Mouse (Mus musculus) thymus, postnatal 36 days (tissue): Measurements from ENCODE around the gene Ehmt2.
"Not testable (repeated sequence)": the region's sequence is repeated elsewhere in the genome, so short reads cannot be mapped to it uniquely, and the experiment has no call there.

Experiments used
- DNase-seq, 2 experiments: peaks; one replicate each; pipeline ENCODE4 v3.0.0; 2022; ENCODE audit warnings: mixed read lengths in 2 of 2

Ehmt2 gene

GRCm38 (mm10) chr17:34893072-34893824 is 5.0 kb upstream of the Ehmt2 start:
- DNase-seq = no peak

DNA sequence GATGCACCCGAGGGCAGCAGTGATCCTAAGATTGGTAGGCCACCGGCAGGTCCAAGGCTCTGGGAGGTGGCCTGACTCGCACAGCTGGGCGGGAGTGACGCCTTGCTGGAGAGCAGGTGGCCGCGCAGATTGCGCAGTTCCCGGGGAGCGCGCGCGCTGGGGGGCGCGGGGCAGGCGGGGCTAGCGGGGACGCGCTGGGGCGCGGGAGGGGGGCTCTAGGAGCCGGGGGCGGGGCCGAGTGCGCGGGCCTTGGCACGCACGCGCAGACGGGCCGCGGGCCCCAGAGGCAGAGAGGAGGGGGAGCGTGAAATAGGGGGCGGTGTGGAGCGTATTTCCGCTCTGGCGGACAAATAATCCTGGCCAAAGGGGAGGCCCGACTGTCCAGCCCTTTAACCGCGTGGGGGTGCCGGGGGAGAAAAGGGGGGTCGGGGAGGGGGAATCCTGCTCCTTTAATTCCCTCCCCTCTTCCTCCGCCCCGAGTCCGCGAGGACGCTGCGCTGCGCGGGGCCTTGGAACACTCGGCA is 4.1 kb upstream of the Ehmt2 start:
- peak; percentile 92 for DNase-seq

GRCm38 (mm10) chr17:34894801-34895530 is 3.3 kb upstream of the Ehmt2 start:
- DNase-seq = peak in 1 of 2 experiments; percentile 42

DNA sequence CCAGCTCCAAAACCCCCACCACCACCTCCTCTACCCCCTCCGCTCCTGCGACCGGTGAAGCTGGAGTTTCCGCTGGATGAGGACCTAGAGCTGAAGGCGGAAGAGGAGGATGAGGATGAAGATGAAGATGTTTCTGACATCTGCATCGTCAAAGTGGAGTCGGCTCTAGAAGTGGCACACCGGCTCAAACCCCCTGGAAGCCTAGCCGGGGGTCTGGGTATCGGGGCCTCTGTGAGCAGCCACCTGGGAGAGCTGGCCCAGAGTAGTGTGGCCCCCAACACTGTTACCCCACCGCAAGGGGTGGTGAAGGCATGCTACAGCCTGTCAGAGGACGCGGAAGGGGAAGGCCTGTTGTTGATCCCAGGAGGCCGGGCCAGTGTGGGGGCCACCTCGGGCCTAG is 2.5 kb upstream of the Ehmt2 start:
- no peak for DNase-seq

DNA sequence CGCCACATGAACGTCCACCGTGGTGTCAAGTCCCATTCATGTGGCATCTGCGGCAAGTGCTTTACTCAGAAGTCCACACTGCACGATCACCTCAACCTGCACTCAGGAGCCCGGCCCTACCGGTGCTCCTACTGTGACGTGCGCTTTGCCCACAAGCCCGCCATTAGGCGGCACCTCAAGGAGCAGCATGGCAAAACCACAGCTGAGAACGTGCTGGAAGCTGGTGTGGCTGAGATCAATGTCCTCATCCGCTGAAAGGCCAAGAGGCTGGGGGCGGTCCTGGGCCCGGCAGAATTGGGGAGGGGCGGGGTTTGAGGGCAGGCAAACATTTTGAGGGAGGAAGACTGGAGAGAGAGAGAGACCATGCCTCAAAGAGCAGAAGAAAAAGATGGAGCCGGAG is 1.9 kb upstream of the Ehmt2 start:
- peak; percentile 25 to 50 for DNase-seq

DNA sequence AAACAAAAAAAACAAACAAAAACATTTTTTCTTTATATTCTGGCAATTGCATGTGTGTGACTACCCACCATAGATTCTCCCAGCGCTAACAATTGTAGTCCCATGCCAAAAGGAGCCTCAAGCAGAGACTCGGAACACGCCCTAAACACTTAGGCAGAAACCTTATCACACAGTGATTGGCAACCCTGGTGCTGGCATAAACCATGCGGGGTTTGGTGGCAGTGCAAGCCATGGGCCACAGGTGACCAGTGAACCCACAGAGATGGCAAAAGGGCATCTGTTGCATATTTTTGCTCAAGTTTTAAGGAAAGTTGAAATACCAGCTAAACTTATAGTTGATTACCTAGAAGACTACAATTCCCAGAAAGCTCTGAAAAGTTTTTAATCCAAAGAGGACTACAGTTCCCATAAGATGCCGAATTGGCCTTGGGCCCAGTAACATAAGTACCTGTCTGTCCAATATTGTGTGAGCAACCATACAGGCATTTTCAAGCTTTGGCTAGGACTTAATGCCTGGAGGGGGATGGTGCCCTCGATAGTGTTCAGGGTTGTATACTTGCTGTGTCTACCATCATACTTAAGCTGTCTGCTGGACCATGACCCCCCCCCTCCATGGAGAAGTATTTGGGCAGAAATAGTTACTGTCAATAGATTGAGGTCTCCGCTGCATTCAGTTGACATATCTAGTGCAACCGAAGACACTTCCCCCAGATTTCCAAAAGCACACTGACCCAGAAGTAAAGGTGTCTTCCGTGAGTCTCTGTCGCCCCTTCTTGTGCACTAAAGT is 703 bp upstream of the Ehmt2 start:
- DNase-seq = no peak

GRCm38 (mm10) chr17:34898706-34899052 is 410 bp downstream of the Ehmt2 start:
- DNase-seq = no peak

GRCm38 (mm10) chr17:34899053-34899889 is 1.0 kb downstream of the Ehmt2 start:
- DNase-seq = peak; percentile 60 to 72

DNA sequence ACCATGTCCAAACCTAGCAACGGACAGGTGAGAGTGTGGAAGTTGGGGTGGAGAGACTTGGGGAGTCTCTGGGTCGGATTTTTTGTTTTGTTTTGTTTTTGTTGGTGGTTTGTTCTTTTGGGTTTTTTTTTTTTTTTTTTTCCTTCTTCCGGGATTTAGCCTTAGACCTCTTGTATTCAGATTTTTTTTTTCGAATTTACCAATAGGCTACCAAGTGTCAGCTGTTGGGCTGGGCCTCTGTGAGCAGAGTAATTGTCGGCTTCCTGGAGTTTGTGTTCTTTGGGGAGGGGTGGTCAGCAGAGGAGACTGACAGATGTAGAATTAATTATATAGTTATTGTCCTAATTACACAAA is 1.6 kb downstream of the Ehmt2 start:
- no peak for DNase-seq

DNA sequence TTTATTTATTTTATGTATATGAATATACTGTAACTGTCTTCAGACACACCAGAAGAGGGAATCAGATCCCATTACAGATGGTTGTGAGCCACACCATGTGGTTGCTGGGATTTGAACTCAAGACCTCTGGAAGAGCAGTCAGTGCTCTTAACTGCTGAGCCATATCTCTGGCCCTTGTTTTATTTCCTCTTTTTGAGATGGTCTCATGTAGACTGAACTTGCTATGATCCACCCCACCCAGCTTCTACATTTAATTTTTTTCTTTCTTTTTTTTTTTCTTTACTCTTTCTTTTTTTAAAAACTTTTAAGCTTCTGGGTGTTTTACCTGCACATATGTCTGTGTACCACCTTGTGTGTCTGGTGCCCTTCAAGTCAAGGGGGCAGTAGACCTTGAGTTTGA is 2.6 kb downstream of the Ehmt2 start:
- not testable (repeated sequence) for DNase-seq

DNA sequence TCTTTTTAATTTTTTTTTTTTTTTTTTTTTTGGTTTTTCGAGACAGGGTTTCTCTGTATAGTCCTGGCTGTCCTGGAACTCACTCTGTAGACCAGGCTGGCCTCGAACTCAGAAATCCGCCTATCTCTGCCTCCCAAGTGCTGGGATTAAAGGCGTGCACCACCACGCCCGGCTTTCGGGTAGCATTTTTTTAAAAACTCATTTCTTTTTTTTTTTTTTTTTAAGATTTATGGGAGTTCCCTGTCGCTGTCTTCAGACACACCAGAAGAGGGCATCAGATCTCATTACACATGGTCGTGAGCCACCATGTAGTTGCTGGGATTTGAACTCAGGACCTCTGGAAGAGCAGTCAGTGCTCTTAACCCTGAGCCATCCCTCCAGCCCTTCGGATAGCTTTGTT is 3.7 kb downstream of the Ehmt2 start:
- DNase-seq = not testable (repeated sequence)

DNA sequence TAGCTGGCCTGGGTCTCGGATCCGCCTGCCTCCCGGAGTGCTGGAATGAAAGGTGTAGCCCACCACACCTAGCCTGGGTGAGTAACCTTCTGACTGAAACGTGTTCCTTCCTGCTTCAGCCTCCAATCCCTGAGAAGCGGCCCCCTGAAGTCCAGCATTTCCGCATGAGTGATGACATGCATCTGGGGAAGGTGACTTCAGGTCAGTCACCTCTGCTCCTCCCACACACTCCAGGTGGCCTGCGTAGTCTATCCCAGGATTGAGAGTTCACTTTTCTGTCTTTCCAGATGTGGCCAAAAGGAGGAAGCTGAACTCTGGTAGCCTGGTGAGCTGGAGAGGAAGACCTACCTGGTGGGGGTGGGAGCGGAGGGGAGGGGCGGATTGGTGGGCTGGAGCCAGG is 4.6 kb downstream of the Ehmt2 start:
- no peak for DNase-seq

DNA sequence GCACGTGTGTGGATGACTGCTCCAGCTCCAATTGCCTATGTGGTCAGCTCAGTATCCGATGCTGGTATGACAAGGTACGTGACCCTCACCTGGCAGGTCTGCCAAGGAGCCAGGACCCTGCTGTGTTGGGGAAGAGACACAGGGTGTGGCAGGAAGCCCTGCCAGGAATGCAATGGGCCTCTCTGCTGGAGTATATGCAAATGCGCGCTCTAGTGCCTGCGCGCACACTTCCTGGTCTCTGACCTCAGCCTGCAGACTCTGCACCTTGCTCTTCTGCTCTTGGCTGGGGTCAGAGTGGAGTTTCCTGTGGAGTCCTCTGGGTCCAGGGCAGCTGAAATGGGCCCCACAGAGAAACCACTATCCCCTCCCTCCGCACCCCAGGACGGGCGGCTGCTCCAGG is 12.7 kb downstream of the Ehmt2 start:
- no peak for DNase-seq

GRCm38 (mm10) chr17:34911945-34912351 is 13.7 kb downstream of the Ehmt2 start:
- DNase-seq = peak; percentile 84 to 90

DNA sequence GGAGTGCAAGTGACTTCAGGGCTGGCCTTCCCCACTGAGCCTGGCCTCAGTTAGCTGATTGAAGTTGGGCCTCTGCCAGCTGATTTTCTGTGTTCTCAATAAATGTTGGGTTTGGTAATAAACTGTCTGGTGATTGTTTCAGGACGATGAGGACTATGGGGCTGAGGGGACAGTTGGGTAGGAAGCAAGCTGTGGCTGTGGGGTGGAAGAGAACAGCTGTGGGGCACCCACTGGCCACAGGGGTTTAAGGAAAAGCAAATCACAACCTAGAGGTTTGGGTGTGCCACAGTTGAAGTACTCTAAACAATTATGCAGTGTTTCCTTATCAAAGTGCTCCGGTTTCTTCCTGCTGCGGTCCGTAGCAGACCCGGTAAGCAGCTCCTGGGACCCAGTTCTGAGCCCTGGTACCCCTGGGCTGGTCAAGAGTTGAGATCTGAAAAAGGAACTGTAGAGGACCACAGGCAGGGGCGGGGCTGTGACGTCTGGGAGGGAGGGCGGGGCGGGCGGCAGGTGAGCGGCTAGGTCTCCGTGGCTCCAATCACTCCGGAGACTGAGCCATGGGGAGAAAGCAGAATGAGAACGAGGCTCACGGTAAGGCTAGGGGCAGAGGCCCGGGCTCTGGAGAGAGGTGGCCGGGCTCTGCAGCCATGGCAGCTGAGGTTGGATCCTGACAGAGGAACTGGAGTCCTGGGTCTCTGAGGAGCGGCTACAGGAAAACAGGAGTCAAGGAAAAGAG is 15.8 kb downstream of the Ehmt2 start, which contains the start of gene Slc44a4:
Gene Slc44a4, plus strand, starts transcription at position 537 of the 736 bp plus-strand sequence.
- no peak for DNase-seq

DNA sequence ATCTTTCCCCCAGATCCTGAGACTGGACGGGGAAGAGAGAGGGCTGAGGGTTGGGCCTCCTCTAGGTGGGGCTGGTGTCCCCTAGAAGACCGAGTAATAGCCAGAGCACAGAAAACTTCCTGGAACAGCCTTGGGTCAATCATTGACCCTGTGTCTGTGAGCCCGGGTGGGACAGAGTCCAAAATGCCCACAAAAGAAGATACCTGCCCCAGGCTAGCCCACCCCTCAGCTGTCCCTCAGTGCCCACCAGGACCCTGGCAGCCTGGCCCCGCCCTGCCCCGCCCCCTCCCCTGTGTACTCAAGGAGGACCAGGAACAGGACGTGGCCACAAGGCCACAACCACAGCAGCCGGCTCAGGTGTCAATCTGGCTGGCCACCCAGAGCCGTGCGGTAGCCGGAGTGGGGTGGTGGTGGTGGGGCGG is 17.2 kb downstream of the Ehmt2 start:
- DNase-seq = no peak

GRCm38 (mm10) chr17:34916316-34916715 is 18.0 kb downstream of the Ehmt2 start:
- DNase-seq = no peak

DNA sequence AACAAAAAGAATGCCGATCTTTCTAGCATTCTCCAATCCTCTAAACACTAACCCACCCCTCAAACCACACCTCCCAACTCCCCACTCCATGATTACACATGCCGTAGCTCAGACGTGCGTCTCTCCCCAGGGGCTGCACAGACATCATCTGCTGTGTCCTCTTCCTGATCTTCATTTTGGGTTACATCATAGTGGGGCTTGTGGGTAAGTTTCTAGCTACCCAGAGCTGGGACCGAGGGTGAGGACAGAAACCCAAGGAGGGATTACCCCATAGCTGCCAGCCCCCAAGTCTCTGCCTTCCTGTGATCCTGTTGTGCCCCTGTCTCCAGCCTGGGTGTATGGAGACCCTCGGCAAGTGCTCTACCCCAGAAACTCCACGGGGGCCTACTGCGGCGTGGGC is 18.9 kb downstream of the Ehmt2 start:
- DNase-seq = no peak

- DNase-seq = peak in 1 of 2 experiments; percentile 31
Measured at GRCm38 (mm10) chr17:34922939-34923338, 24.7 kb downstream of the Ehmt2 start.

DNA sequence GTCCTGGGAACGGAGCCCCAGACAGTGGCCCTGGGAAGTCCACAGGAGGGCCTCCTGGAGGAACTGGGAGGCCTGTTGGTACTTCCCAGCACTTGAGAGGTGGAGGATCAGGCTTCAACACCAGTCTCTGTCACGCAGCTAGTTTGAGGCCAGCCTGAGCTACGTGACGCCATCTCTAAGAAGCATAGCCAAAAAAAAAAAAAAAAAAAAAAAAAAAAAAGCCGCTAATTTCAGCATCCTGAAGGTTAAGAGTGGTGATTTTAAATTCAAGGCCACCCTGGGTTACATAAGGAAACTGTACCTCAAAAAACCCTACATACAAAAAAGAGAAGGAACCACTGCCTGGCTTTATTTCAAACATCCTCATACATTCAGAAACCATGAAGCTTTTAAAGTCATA is 26.0 kb downstream of the Ehmt2 start:
- no peak for DNase-seq

DNA sequence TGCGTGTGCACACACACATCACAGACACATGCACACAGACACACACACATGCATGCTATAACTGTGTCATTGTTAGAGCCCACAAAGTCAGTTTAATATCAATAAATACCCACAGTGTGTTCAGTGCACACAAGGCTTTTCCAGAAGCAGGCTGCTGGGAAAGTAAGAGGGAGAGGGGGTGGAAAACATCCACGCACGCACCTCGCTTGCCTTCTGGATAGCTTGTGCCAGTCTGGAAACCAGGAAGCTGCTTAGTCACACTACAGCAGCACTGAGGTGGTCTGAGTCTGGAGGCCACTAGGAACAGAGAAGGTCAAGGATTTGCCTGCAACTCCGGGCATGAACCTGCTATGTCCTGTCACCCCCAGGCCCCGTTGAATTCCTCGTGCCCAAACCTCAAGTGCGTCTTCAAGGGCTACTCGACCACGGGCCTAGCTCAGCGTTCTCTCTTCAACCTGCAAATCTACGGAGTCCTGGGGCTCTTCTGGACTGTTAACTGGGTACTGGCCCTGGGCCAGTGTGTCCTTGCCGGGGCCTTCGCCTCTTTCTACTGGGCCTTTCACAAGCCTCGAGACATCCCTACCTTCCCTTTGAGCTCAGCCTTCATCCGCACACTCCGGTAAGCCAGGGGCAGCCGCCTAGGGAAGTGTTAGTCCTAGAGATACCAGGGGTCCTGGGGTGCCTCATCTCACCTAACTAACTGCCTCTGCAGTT is 29.2 kb downstream of the Ehmt2 start:
- no peak for DNase-seq
